Mouse (Mus musculus) embryonic facial prominence, embryonic 12.5 days (tissue): ENCODE measurements around the gene Tgfb2. TPM values are rescaled to one million over a fixed set of nuclear protein-coding genes. Genes with fewer than 3 reads are reported as not detected.

ENCODE experiments used
- ATAC-seq: fragments of 200-750 bp; cut with Nextera tagmentation; 2 replicates; pipeline ENCODE4 v1.8.0; 2017; ENCODE audit not compliant: insufficient number of reproducible peaks, insufficient read depth, low FRiP score, low TSS enrichment
- H3K27ac ChIP-seq: fragments of 300-500 bp; sonication (generic); 2 replicates; pipeline ENCODE4 v1.5.1; 2016; ENCODE audit warnings: mild to moderate bottlenecking
- H3K27me3 ChIP-seq: fragments of 300-500 bp; sonication (generic); 2 replicates; pipeline ENCODE4 v1.6.1; 2016; ENCODE audit warnings: mild to moderate bottlenecking, moderate library complexity
- H3K36me3 ChIP-seq: fragments of 300-500 bp; sonication (generic); 2 replicates; pipeline ENCODE4 v1.6.1; 2016; ENCODE audit warnings: mild to moderate bottlenecking
- H3K4me1 ChIP-seq: fragments of 300-500 bp; sonication (generic); 2 replicates; pipeline ENCODE4 v1.6.1; 2016
- H3K4me2 ChIP-seq: fragments of 300-500 bp; sonication (generic); replicated peaks from 2 replicates; pipeline ENCODE4 v1.6.1; 2016; ENCODE audit warnings: mild to moderate bottlenecking, moderate library complexity
- H3K4me3 ChIP-seq: fragments of 300-500 bp; sonication (generic); 2 replicates; pipeline ENCODE4 v1.5.1; 2016; ENCODE audit warnings: mild to moderate bottlenecking
- H3K9ac ChIP-seq: fragments of 300-500 bp; sonication (generic); 2 replicates; pipeline ENCODE4 v1.6.1; 2016; ENCODE audit warnings: mild to moderate bottlenecking, moderate library complexity
- H3K9me3 ChIP-seq: fragments of 300-500 bp; sonication (generic); 2 replicates; pipeline ENCODE4 v1.6.1; 2016; ENCODE audit warnings: mild to moderate bottlenecking, moderate library complexity
- WGBS: fragments of 180-500 bp; shearing (Covaris S2); methylation state at CpG from one replicate; pipeline ENCODE4 v1.1.7; 2016; 5-methylcytosine and 5-hydroxymethylcytosine counted together
- polyA plus RNA-seq: library from polyadenylated mRNA; unstranded; fragments of >200 nt; fragmentation: Nextera tagmentation; extraction: Ambion mirVana; gene quantifications from 2 replicates; pipeline ENCODE4 v1.2.1, GENCODE M21; 2016

The Tgfb2 gene
- polyA plus RNA-seq, 1 experiment from 2014 or later: 78.6 TPM

GRCm38 (mm10) chr1:186650011-186650410 is 55.8 kb downstream of the Tgfb2 start:
- no peak overlapping the region for H3K27ac ChIP-seq
- peaks cover 6% of the 10 kb centered on the region for H3K4me1 ChIP-seq
- no peaks in the 10 kb centered on the region for H3K27me3 ChIP-seq
- no peak overlapping the region for H3K4me2 ChIP-seq
- no peaks in the 10 kb centered on the region for H3K9me3 ChIP-seq
- H3K4me3 ChIP-seq: no peak overlapping the region
- no peak overlapping the region for H3K9ac ChIP-seq
- H3K36me3 ChIP-seq: peaks cover 19% of the 10 kb centered on the region
- WGBS: 55% methylated on average over 4 of the region's 4 CpGs
- no peak for ATAC-seq

- H3K4me2 ChIP-seq: no peak overlapping the region
- no peak overlapping the region for H3K4me3 ChIP-seq
- H3K27ac ChIP-seq: no peak overlapping the region
- no peak for ATAC-seq
- peaks cover 7% of the 10 kb centered on the region; the same call in 1 of the 2 replicates for H3K4me1 ChIP-seq
- no peak overlapping the region for H3K9ac ChIP-seq
- H3K36me3 ChIP-seq: 0 out of 2 replicates have a peak, but pooled peaks cover 4% of the 10 kb centered on the region
- H3K27me3 ChIP-seq: no peaks in the 10 kb centered on the region
- H3K9me3 ChIP-seq: no peaks in the 10 kb centered on the region
- WGBS: 79% methylated on average over 12 of the region's 12 CpGs
Observed at GRCm38 (mm10) chr1:186637304-186638213, 68.2 kb downstream of the Tgfb2 start.

- H3K9ac ChIP-seq: no peak overlapping the region
- H3K36me3 ChIP-seq: 0 out of 2 replicates have a peak, but pooled peaks cover 11% of the 10 kb centered on the region
- H3K4me1 ChIP-seq: peaks cover 12% of the 10 kb centered on the region; the same call in 1 of the 2 replicates
- H3K4me2 ChIP-seq: no peak overlapping the region
- H3K27me3 ChIP-seq: no peaks in the 10 kb centered on the region
- no peak for ATAC-seq
- no peaks in the 10 kb centered on the region for H3K9me3 ChIP-seq
- 71% methylated on average over 7 of the region's 7 CpGs for WGBS
- H3K4me3 ChIP-seq: no peak overlapping the region
- H3K27ac ChIP-seq: no peak overlapping the region
Observed at GRCm38 (mm10) chr1:186635045-186635444, 70.7 kb downstream of the Tgfb2 start.

- 68% methylated on average over 6 of the region's 6 CpGs for WGBS
- H3K27ac ChIP-seq: 0 out of 2 replicates have a peak overlapping the region, but pooled peaks have one; percentile 23
- peaks cover 12% of the 10 kb centered on the region; the same call in 1 of the 2 replicates for H3K4me1 ChIP-seq
- 0 out of 2 replicates have a peak, but pooled peaks cover 21% of the 10 kb centered on the region for H3K36me3 ChIP-seq
- no peak overlapping the region for H3K4me3 ChIP-seq
- H3K9me3 ChIP-seq: no peaks in the 10 kb centered on the region
- H3K4me2 ChIP-seq: no peak overlapping the region
- H3K9ac ChIP-seq: no peak overlapping the region
- no peaks in the 10 kb centered on the region for H3K27me3 ChIP-seq
- ATAC-seq: no peak
Observed at GRCm38 (mm10) chr1:186631457-186631856, 74.3 kb downstream of the Tgfb2 start.

GRCm38 (mm10) chr1:186630971-186631370 is 74.8 kb downstream of the Tgfb2 start:
- no peak overlapping the region for H3K4me3 ChIP-seq
- no peak overlapping the region for H3K27ac ChIP-seq
- 0 out of 2 replicates have a peak, but pooled peaks cover 21% of the 10 kb centered on the region for H3K36me3 ChIP-seq
- peaks cover 12% of the 10 kb centered on the region; the same call in 1 of the 2 replicates for H3K4me1 ChIP-seq
- H3K9ac ChIP-seq: no peak overlapping the region
- WGBS: 63% methylated on average over 5 of the region's 5 CpGs
- no peaks in the 10 kb centered on the region for H3K27me3 ChIP-seq
- ATAC-seq: no peak
- no peaks in the 10 kb centered on the region for H3K9me3 ChIP-seq
- H3K4me2 ChIP-seq: no peak overlapping the region

GRCm38 (mm10) chr1:186627451-186627995 is 78.3 kb downstream of the Tgfb2 start:
- Histone ChIP-seq H3K9ac (no peak overlapping the region), H3K4me1 (peaks cover 7% of the 10 kb centered on the region; the same call in 1 of the 2 replicates), H3K27ac (no peak overlapping the region), H3K27me3 (no peaks in the 10 kb centered on the region), H3K4me3 (no peak overlapping the region), H3K9me3 (no peaks in the 10 kb centered on the region), H3K4me2 (no peak overlapping the region), H3K36me3 (0 out of 2 replicates have a peak, but pooled peaks cover 26% of the 10 kb centered on the region)
- ATAC-seq: no peak
- 85% methylated on average over 7 of the region's 7 CpGs for WGBS

GRCm38 (mm10) chr1:186624474-186624873 is 81.3 kb downstream of the Tgfb2 start:
- Histone ChIP-seq H3K36me3 (0 out of 2 replicates have a peak, but pooled peaks cover 19% of the 10 kb centered on the region), H3K4me1 (no peaks in the 10 kb centered on the region), H3K9ac (no peak overlapping the region), H3K4me2 (no peak overlapping the region), H3K27me3 (no peaks in the 10 kb centered on the region), H3K4me3 (no peak overlapping the region), H3K9me3 (no peaks in the 10 kb centered on the region), H3K27ac (no peak overlapping the region)
- WGBS: 59% methylated on average over 5 of the region's 5 CpGs
- ATAC-seq: no peak

GRCm38 (mm10) chr1:186621812-186622211 is 84.0 kb downstream of the Tgfb2 start:
- H3K27ac ChIP-seq: no peak overlapping the region
- H3K9ac ChIP-seq: no peak overlapping the region
- H3K36me3 ChIP-seq: 0 out of 2 replicates have a peak, but pooled peaks cover 6% of the 10 kb centered on the region
- no peaks in the 10 kb centered on the region for H3K27me3 ChIP-seq
- no peak overlapping the region for H3K4me2 ChIP-seq
- WGBS: 96% methylated on average over 3 of the region's 3 CpGs
- no peak overlapping the region for H3K4me3 ChIP-seq
- H3K9me3 ChIP-seq: no peaks in the 10 kb centered on the region
- H3K4me1 ChIP-seq: no peaks in the 10 kb centered on the region
- ATAC-seq: no peak

- no peaks in the 10 kb centered on the region for H3K27me3 ChIP-seq
- 73% methylated on average over 6 of the region's 6 CpGs for WGBS
Observed at GRCm38 (mm10) chr1:186618285-186618684, 87.5 kb downstream of the Tgfb2 start.

GRCm38 (mm10) chr1:186611371-186611770 is 94.4 kb downstream of the Tgfb2 start:
- Histone ChIP-seq H3K4me2 (no peak overlapping the region), H3K9ac (no peak overlapping the region), H3K27me3 (no peaks in the 10 kb centered on the region), H3K36me3 (no peaks in the 10 kb centered on the region), H3K4me3 (no peak overlapping the region), H3K4me1 (peaks cover 18% of the 10 kb centered on the region), H3K27ac (no peak overlapping the region), H3K9me3 (no peaks in the 10 kb centered on the region)
- no peak for ATAC-seq
- 48% methylated on average over 2 of the region's 2 CpGs for whole genome bisulfite sequencing

More at GRCm38 (mm10) chr1:186618285-186618684, 87.5 kb downstream of the Tgfb2 start:
- no peaks in the 10 kb centered on the region for H3K4me1 ChIP-seq
- no peak for ATAC-seq
- no peaks in the 10 kb centered on the region for H3K9me3 ChIP-seq
- no peak overlapping the region for H3K9ac ChIP-seq
- no peak overlapping the region for H3K27ac ChIP-seq
- H3K36me3 ChIP-seq: no peaks in the 10 kb centered on the region
- H3K4me3 ChIP-seq: no peak overlapping the region
- no peak overlapping the region for H3K4me2 ChIP-seq

GRCm38 (mm10) chr1:186610481-186610880 is 95.3 kb downstream of the Tgfb2 start:
- peaks cover 18% of the 10 kb centered on the region for H3K4me1 ChIP-seq
- no peak overlapping the region for H3K27ac ChIP-seq
- H3K27me3 ChIP-seq: no peaks in the 10 kb centered on the region
- WGBS: 83% methylated on average over 5 of the region's 5 CpGs
- ATAC-seq: no peak
- H3K4me3 ChIP-seq: no peak overlapping the region
- H3K9ac ChIP-seq: no peak overlapping the region
- no peaks in the 10 kb centered on the region for H3K36me3 ChIP-seq
- H3K4me2 ChIP-seq: peak overlapping the region; percentile 27; the same call in 1 of the 2 replicates
- no peaks in the 10 kb centered on the region for H3K9me3 ChIP-seq
